Mouse (Mus musculus) C2C12 (cell line): ENCODE data around the gene Lrrc75a. TPM values are rescaled to one million over a fixed set of nuclear protein-coding genes. Genes with fewer than 3 reads are reported as not detected.

Experiments used
- H3K27me3 ChIP-seq: one replicate; pipeline ENCODE4 v1.6.1; 2011; ENCODE audit not compliant: control insufficient read depth, insufficient read depth, insufficient read length
- H3K36me3 ChIP-seq: one replicate; pipeline ENCODE4 v1.6.1; 2011; ENCODE audit not compliant: control insufficient read depth, insufficient read depth
- H3K4me3 ChIP-seq: one replicate; pipeline ENCODE4 v1.5.1; 2011; ENCODE audit warnings: mild to moderate bottlenecking, control low read depth; ENCODE audit not compliant: poor library complexity, insufficient read depth, severe bottlenecking
- H3K79me2 ChIP-seq: one replicate; pipeline ENCODE4 v1.6.1; 2011; ENCODE audit not compliant: control insufficient read depth, insufficient read depth
- H3K79me3 ChIP-seq: one replicate; pipeline ENCODE4 v1.6.1; 2011; ENCODE audit warnings: low read depth, control low read depth
- H3ac ChIP-seq: one replicate; pipeline ENCODE3; 2011; ENCODE audit warnings: low read depth; ENCODE audit not compliant: control insufficient read depth, insufficient read length
- CEBPB ChIP-seq: IDR thresholded peaks from one replicate; pipeline ENCODE4 v1.6.1; 2011; ENCODE audit warnings: low read depth, mild to moderate bottlenecking, control low read depth, moderate library complexity
- CTCF ChIP-seq: IDR thresholded peaks from one replicate; pipeline ENCODE4 v1.5.1; 2011; ENCODE audit not compliant: control insufficient read depth, insufficient read depth, insufficient read length
- FOSL1 ChIP-seq: IDR thresholded peaks from one replicate; pipeline ENCODE4 v1.8.0; 2011; ENCODE audit warnings: mild to moderate bottlenecking, low read length; ENCODE audit not compliant: poor library complexity, insufficient read depth, severe bottlenecking
- MAX ChIP-seq: IDR thresholded peaks from one replicate; pipeline ENCODE4 v1.6.1; 2011; ENCODE audit warnings: mild to moderate bottlenecking, control low read depth
- MYOD1 ChIP-seq: IDR thresholded peaks from one replicate; pipeline ENCODE4 v1.6.1; 2011; ENCODE audit warnings: low read depth; ENCODE audit not compliant: control insufficient read depth, insufficient read length
- MYOG ChIP-seq: IDR thresholded peaks from one replicate; pipeline ENCODE4 v1.6.1; 2011; ENCODE audit not compliant: control insufficient read depth, insufficient read length; ENCODE audit errors: extremely low read depth
- USF1 ChIP-seq: IDR thresholded peaks from one replicate; pipeline ENCODE4 v1.6.1; 2011; ENCODE audit warnings: low read depth, mild to moderate bottlenecking, control low read depth, moderate library complexity
- polyA plus RNA-seq: library from polyadenylated mRNA; unstranded; fragments of >200 nt; fragmentation: generic; extraction: Trizol; gene quantifications from one replicate; pipeline ENCODE4 v1.2.1, GENCODE M21; 2012; ENCODE audit warnings: missing spikeins

The Lrrc75a gene
- polyA plus RNA-seq, 1 experiment: 12.5 TPM

GRCm38 (mm10) chr11:62643681-62644363, 4.5 kb downstream of the Lrrc75a start:
- TF ChIP-seq MYOG (no peak), CTCF (no peak), USF1 (no peak), MYOD1 (no peak), CEBPB (no peak), MAX (no peak), FOSL1 (no peak)
- Histone ChIP-seq H3K27me3 (no peaks in the 10 kb centered on the region), H3K36me3 (no peaks in the 10 kb centered on the region), H3K4me3 (no peak overlapping the region), H3K79me2 (peaks cover 79% of the 10 kb centered on the region), H3ac (no peak overlapping the region), H3K79me3 (peaks cover 8% of the 10 kb centered on the region)

- Histone ChIP-seq H3K79me3 (peaks cover 8% of the 10 kb centered on the region), H3ac (no peak overlapping the region), H3K79me2 (peaks cover 86% of the 10 kb centered on the region), H3K4me3 (no peak overlapping the region), H3K36me3 (no peaks in the 10 kb centered on the region), H3K27me3 (no peaks in the 10 kb centered on the region)
- no peak for TF ChIP-seq MYOD1
Measured at GRCm38 (mm10) chr11:62643011-62643631, 5.2 kb downstream of the Lrrc75a start.

- peaks cover 8% of the 10 kb centered on the region for H3K79me3 ChIP-seq
- TF ChIP-seq MYOD1 (no peak), MAX (no peak), CEBPB (no peak), CTCF (no peak), MYOG (no peak), FOSL1 (no peak), USF1 (no peak)
- peaks cover 80% of the 10 kb centered on the region for H3K79me2 ChIP-seq
- no peaks in the 10 kb centered on the region for H3K27me3 ChIP-seq
- H3ac ChIP-seq: no peak overlapping the region
- H3K4me3 ChIP-seq: no peak overlapping the region
- no peaks in the 10 kb centered on the region for H3K36me3 ChIP-seq
Measured at GRCm38 (mm10) chr11:62642023-62642844, 6.1 kb downstream of the Lrrc75a start.

GRCm38 (mm10) chr11:62640378-62640777, 7.9 kb downstream of the Lrrc75a start:
- Histone ChIP-seq H3K27me3 (no peaks in the 10 kb centered on the region), H3ac (no peak overlapping the region), H3K79me2 (peaks cover 64% of the 10 kb centered on the region), H3K79me3 (peaks cover 9% of the 10 kb centered on the region), H3K4me3 (no peak overlapping the region), H3K36me3 (no peaks in the 10 kb centered on the region)
- TF ChIP-seq MAX (no peak), MYOD1 (no peak), CEBPB (no peak), USF1 (no peak), FOSL1 (no peak), CTCF (no peak), MYOG (no peak)

- no peaks in the 10 kb centered on the region for H3K36me3 ChIP-seq
- H3K4me3 ChIP-seq: no peak overlapping the region
- H3K27me3 ChIP-seq: no peaks in the 10 kb centered on the region
- TF ChIP-seq MYOD1 (no peak), FOSL1 (no peak), CEBPB (no peak), MYOG (no peak), MAX (no peak), CTCF (no peak), USF1 (no peak)
- peaks cover 44% of the 10 kb centered on the region for H3K79me2 ChIP-seq
- H3K79me3 ChIP-seq: peaks cover 6% of the 10 kb centered on the region
- no peak overlapping the region for H3ac ChIP-seq
Measured at GRCm38 (mm10) chr11:62638402-62638801, 9.9 kb downstream of the Lrrc75a start.
